Mouse (Mus musculus): ENCODE results near the gene Fbxw24.
"Not testable (repeated sequence)": the region's sequence is repeated elsewhere in the genome, so short reads cannot be mapped to it uniquely, and the experiment has no call there.

DNA sequence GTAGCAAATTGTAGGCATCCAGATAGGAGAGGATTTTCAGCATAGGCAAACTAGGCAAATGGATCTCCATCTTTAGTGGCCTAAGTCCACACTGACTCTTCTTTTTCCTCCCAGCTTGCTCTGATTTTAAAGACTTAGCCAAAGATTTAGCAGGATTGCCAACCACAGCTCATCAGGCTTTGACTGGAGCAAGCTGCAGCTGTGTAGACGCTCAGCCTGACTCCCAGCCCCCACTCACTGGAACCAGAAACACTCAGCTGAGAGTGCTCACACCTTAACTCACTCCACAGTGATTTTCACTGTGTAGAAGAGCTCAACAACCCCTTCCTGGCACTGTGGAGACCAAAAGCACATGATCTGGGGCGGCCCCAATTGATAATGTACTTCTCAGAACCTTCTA lies 38.7 kb upstream of the Fbxw24 start, which contains the start of gene Fbxw25:
- not testable (repeated sequence) for TF ChIP-seq CTCF (IDR thresholded peaks at IDR 0.05; ENCODE audit: control insufficient read depth, insufficient read depth, low read length); POLR2A (IDR thresholded peaks at IDR 0.05; ENCODE audit: borderline replicate concordance, control insufficient read depth, low read depth, low read length)

All from bone marrow, adult 2 months (tissue).